Mouse (Mus musculus): ENCODE measurements around the gene Aldh18a1. TPM values are rescaled to one million over a fixed set of nuclear protein-coding genes. Genes with fewer than 3 reads are reported as not detected.

The Aldh18a1 gene
- total RNA-seq, 2 experiments from 2014 or later, result 9.6 to 32.5 TPM

DNA sequence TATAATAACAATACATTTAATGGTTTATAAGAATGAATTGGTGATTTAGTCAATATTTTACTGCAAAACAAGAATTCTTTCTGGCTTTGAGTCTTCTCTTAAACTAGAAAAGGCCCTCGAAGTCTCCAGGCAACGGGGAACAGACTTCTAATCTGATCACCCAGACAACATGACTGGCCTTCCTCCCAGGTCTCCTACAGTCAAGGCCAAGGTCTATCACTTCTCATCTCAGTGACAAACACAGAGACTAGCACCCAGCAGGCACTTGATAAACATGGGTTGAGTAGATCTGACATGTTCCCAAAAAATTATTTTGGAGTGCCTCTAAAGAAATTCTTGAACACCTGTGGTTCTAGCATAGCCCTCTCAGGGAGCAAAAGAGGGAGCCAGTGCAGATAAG is 57.9 kb downstream of the Aldh18a1 start:
- no peak for DNase-seq (ENCODE audit: low spot score in 2 of 2)

DNA sequence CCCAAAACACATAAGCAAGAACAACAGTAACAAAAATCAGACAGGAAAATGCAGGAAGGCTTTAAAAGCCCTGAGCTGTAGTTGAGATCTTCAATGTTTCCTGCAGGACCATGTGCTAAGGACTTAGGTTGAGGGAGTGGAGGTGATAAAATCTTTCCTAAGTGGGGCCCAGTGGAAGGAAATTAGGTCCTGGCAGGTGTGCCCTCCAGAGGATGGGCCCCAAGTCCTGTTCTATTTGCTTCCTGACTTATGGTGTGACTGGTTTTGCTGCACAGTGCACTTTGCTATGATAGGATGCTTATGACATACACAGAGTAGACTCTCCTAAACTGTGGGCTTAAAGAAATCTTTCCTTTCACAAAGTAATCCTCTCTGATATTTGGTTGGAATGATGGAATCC is 60.0 kb downstream of the Aldh18a1 start:
- no peak for DNase-seq (ENCODE audit: low spot score in 2 of 2)

DNA sequence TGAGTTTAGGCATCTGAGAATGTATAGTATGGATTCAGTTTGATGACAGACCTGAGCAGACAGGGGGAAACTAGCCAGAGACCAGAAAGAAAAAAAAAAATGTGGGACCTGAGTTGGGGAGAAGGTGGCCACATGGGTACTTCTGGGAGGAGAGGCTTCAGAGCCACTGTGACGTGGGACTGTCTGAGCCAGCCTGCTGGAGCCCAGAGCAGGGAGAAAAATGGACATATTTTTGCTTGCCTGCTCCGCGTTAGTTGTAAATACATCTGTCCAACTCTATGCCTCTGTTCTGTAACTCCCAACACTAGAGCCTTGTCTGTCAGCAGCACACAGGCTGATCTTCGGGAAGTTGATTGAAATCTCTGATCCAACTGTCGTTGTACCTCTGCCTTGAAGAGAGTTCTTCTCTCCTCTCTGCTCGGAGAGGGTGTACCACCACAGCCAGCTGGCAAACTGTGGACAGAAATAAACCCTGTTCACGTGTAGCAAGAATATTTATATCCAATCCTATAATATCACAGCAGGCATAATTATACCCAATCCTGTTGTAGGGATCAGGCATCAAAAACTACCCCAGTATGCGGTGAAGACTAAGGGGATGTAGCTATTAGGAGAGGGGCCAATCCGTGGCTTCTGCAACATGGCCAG is 61.8 kb downstream of the Aldh18a1 start:
- DNase-seq (ENCODE audit: low spot score in 2 of 2), result no peak

DNA sequence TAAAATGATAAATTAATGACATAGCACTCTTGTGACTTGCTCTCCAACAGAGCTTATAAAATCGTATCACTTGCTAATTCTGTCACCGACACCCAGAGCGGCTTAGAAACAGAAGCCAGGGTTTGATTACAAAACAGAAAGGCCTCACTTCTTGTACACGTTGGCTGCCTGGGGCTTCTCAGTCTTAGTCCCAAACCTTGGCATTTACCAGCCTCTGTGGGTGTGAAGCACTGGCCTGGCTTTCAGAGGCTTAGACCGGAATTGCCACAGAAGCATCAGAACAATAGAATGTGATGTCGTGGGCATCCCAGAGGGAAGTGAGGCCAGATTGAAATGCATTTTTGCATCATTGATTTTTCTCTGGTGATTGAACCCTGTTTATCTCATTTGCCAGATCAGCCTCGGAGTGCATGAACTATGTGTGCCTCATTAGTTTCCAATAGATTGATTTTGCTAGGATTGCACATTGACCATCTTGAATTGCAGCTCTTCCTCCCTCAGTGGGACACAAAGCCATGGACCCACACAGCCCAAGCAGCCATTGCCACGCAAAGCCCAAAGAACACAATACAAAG is 64.7 kb downstream of the Aldh18a1 start:
- no peak for DNase-seq (ENCODE audit: low spot score in 2 of 2)

DNA sequence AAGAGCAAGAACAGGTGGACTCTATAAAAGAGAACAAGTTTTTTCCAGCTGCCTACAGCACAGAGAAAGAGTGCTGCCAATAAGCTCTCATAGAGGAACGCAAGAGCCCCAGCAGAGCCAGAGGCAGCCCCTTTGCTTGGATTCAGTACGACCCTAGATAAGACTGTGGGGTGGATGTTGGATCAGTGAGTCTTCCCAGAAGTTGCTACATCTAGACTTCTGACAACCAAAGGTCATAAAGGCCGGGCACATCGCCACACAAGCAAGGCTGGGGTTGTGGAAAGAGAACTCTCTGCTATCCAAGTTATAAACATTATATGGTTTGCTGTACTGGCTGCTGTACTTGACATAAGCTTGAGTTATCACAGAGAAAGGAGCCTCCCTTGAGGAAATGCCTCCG is 67.9 kb downstream of the Aldh18a1 start:
- no peak for DNase-seq (ENCODE audit: low spot score in 2 of 2)

DNA sequence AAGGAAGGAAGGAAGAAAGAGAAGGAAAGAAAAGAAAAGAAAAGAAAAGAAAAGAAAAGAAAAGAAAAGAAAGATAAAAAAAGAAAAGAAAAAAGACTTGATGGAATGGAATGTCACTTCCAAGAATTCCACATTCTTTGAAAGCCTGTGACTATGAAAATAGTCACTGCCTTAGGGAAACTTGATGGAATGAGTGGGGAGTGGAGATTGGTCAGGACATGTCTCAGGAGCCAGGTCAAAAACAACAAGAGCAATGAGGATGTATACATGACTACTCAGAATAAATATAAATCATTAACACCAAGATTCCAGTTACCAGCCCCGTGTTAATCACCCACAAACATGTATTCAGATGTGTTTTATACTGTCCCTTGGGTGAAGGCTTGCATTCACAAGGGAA is 69.6 kb downstream of the Aldh18a1 start:
- no peak for DNase-seq (ENCODE audit: low spot score in 2 of 2)

DNA sequence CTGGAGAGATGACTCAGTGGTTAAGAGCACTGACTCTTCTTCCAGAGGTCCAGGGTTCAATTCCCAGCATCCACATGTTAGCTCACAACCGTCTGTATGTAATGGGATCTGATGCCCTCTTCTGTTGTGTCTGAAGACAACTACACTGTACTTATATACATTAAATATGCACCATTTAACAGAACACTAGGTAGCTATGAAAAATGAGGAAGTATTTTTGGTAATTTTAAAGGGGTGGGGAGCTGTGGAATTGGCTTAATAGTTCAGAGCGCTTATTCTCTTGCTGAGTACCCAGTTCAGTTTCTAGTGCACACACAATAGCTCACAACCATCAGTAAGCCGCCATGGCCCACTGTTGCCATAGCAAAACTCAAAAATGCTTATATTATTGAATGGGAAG is 72.7 kb downstream of the Aldh18a1 start:
- no peak for DNase-seq (ENCODE audit: low spot score in 2 of 2)

DNA sequence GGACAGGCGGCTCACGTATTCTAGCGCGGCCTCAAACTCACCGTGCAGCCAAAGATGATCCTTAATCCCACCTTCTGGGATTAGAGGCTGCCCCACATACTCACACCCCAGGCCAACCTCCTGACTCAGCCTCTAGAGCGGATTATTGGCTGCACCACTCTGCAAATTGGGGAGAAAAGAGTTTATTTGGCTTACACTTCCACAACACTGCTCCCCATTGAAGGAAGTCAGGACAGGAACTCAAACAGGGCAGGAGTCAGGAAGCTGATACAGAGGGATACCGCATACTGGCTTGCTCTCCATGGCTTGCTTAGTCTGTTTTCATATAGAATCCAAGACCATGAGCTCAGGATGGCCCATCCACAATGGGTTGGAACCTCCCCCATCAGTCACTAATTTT is 73.9 kb downstream of the Aldh18a1 start:
- DNase-seq (ENCODE audit: low spot score in 2 of 2), result no peak

DNA sequence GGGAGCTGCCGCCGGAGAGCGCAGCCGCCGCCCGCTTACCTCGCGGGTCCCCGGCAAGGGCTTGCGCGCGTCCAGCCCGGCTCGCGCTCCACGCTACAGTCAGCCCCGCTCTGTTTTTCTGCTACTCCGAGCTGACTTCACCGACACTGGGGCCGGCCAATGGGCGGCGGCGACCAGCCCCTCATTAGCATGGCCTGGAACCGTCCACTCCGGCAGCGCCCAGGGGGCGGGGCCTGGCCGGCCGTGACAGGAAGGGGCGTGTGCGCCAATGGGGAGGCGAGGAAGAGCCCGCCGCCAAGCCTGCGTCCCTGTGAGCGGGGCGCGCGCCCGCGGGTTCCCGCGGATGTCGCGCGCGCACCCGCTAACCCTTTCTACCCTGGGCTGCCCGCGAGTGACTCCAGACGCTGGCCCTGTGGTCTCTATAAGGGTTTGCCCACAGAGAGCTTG is 74.6 kb downstream of the Aldh18a1 start, which contains the start of gene Sorbs1:
TSS of gene Sorbs1 (minus strand) at position 148 of the 447 bp plus-strand sequence.
- peak; percentile 95 to 98 for DNase-seq (ENCODE audit: low spot score in 2 of 2)

DNA sequence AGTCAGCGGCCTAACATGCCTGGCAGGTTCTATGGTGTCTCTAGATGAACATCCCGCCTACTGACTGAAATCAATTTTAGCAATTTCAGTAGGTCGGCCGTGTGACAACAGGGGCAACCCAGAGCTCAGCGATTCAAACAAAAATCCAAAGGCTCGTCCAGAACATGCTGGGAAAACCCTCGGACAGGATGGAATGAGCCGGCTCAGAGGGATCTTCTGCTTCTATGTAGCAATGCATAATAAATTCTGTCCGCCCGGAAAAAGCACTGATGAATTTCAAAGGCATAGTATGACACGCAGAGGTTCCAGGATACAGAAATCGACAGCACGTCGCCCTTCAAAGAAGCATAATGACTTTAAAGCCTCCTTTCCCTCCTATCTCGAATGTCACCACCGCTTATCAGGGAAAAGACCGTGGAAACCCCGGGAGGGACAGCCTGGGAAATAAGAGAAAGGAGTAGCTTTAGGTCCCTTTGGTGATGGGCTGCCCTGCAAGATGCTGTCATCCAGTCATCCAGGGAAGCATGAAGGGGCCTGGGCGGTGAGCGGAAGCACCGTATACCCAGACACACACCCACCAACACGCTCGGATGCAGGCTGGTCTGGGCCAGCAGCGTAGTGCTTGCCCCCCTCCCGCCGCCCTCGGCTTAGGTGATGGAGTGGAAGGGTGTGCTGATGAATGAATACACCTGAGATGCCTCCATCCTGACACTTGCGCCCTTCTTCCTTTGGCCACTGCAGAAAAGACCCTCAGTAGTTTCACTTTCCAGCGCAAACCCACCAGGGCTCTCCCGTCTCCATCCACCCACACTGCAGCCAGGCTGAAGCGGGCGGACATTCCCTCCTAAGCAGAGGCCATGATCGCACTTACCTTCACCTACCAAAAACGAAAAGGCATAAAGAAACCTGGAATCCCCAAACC is 75.5 kb downstream of the Aldh18a1 start:
- peak; percentile 21 to 40 for DNase-seq (ENCODE audit: low spot score in 2 of 2)

DNA sequence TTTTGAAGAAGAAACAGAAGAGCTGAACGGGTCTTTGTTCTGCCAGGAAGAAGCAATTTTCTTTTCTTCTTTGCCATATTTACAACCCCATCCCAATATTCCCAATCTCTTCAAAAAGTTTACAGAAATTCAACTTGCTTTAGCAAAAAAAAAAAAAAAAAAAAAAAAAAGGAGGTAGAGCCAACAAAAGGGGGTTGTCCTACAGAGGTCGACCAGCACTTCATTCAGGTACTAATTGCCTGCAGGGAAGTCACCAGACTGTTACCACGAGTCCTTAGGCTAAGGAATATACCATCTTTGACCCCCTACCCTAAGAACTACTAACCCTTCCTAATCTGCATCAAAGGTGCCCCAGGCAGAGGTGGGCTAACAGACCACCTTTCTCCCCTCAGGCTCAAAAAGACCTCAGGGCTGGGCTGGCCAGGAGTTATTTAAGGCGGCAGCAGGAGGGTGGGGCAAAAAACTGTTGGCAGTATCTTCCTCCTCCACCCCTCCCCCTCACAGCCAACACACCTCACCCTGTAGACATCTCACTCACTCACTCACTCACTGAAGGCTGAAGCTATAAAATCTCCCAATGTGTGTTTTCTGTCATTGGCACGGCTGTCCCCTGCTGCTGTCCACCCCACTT is 76.5 kb downstream of the Aldh18a1 start:
- no peak for DNase-seq (ENCODE audit: low spot score in 2 of 2)

DNA sequence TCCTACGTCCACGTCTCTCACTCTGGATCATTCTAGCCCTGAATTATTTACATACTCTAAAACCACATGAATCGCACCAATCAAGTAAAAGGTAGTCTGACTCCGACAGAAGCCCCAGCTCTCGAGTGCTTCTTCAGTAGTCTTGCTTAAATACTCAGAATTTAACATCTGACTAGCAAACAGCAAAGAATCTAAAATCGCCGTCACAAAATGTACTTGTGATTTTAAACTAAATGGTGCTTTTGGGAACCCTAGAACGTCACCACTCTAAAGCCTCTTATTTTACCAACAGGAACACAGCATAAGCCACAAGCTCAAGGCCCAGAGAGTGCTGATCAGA is 77.2 kb downstream of the Aldh18a1 start:
- DNase-seq (ENCODE audit: low spot score in 2 of 2), result no peak

DNA sequence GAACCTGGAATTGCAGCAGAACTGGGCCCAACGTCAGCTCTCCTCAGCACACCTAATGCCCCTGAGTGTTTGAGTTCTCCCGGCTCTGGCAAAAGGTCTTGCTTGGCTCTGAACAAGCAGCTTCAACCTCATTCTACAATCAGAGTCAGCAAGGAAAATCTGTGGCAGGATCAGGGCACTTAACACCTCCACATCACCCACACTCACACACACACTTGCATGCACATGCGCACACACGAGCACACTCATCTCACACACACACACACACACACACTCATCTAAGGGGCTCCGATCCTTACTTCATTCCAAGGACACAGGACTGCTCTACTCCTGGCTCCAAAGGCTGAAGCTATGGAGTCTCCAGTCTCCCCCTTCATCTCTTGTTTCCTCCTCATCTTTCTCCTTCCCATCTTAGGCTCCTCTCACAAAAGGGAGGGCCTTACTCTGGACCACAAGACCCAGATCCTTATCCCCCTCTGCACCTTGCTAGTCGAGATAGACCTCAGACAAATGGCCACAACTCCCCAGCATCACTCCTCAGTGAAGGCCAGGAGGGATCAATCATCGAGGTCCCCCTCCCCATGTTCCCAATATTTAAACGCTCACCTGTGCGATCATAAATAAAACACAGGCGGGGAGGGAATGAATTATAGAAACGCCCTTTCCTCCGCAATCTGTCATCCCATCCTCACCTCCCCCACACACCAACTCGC is 77.7 kb downstream of the Aldh18a1 start:
- DNase-seq (ENCODE audit: low spot score in 2 of 2), result no peak

DNA sequence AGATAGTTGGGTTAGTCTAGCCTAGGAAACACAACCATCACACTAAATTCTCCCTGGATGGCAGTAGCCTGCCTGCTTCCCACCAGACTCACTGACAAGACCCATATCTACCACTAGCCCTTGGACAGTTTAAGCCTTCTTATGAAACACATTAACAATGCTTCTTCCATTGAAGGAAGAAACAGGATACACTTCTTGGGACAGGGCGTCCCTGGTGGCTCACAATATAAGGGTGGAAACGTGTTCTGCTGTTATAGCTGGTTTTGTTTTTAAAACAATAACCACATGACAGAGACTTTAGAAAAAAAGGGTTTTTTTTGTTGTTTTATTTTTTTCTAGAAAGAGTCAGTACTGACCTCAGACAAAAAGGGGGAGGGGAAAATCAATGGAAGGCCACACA is 79.0 kb downstream of the Aldh18a1 start:
- DNase-seq (ENCODE audit: low spot score in 2 of 2), result no peak

DNA sequence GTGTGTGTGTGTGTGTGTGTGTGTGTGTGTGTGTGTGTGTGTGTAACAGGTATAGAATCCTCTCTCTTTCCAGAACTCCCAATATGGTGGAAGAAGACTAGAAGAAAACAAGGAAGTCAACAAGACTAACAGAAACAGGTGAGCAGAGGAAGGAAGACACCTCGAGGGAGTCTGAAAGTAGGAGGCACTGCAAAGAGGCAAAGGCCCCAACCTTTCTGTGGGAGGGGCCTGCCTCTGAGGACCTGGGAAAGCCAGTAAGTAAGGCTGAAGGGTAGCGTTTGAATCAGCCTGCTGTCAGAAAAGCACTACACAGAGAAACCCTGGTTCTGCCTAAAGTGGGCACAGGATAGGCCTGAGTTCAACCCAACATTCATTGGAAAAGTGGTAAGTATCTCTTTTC is 79.4 kb downstream of the Aldh18a1 start:
- DNase-seq (ENCODE audit: low spot score in 2 of 2), result no peak

DNA sequence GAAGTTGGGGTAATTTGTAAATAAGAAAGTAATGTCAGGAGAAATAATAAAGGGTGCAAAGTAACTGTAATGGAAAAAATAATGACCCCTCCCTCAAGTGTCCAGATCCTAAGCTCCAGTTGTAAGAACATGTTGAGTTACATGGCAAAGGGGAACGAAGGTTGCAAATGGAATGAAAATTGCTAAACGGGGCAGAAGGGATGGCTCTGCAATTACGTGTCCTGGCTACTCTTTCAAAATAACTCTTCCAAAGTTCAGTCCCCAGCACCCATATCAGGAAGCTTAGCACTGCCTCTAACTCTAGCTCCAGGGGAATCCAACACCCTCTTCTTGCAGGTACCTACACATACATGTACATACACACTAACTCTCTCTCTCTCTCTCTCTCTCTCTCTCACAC is 81.3 kb downstream of the Aldh18a1 start:
- no peak for DNase-seq (ENCODE audit: low spot score in 2 of 2)

DNA sequence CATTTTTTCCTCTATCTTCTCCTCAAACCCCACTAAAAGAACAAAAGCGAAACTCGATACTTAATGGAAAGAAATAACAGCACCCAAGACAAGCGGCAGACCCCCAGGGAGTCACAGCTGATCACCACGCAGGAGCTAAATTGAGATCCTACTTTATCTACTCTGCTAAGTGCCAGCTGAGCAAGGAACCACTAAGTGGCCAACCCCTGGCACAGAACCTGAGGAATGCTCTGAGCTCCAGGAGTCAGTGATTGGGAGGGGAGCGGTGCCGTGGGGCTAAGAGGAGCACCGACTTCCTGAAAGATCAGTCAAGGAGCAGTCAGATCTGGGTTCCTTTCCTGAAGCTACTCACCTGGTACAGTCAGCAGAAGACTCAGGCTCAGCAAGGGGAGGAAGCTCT is 83.9 kb downstream of the Aldh18a1 start:
- no peak for DNase-seq (ENCODE audit: low spot score in 2 of 2)

All from adrenal gland, adult 18-20 months (tissue).